Mouse (Mus musculus) heart, adult 2 months (tissue): ENCODE measurements around the gene Specc1.

Source experiments
- CTCF ChIP-seq: fragments of 200-600 bp; IDR thresholded peaks from 2 replicates; pipeline ENCODE4 v1.8.1; 2022; ENCODE audit warnings: antibody characterized with exemption, mild to moderate bottlenecking, moderate library complexity
- POLR2A ChIP-seq: fragments of 200-500 bp; IDR thresholded peaks from 2 replicates; pipeline ENCODE4 v1.6.1; 2011; ENCODE audit warnings: mild to moderate bottlenecking, low read depth, low read length, control low read depth; ENCODE audit not compliant: insufficient read depth

DNA sequence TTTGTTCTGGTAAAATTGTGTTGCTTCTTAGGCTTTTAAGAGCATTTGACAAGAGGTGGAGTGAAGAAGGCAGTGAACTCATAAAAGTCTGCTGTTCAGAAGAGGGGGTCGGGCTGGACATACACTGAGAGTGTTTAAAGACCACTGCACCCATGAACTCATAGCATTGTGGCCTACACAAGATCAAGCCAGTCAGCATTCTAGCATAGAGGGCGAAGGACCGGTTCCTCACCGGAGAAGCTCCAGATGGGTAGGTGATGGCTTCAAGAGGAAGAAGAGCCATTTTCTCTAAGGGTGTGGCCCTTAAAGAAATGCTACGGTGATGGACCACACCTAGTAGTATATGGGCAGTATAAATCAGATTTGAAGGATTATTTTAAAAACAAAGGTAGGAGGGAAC, 119.0 kb downstream of the Specc1 start:
- TF ChIP-seq CTCF (no peak), POLR2A (no peak)
